Mouse (Mus musculus) neural tube, embryonic 12.5 days (tissue): ENCODE measurements around the gene 1700086D15Rik. TPM values are rescaled to one million over a fixed set of nuclear protein-coding genes. Genes with fewer than 3 reads are reported as not detected.

Experiments
- ATAC-seq: fragments of 200-750 bp; cut with Nextera tagmentation; 2 replicates; pipeline ENCODE4 v1.8.0; 2017; ENCODE audit warnings: low read depth, mild to moderate bottlenecking, moderate TSS enrichment, moderate library complexity; ENCODE audit not compliant: low FRiP score
- H3K27ac ChIP-seq: fragments of 300-500 bp; sonication (generic); 2 replicates; pipeline ENCODE4 v1.5.1; 2016
- H3K27me3 ChIP-seq: fragments of 300-500 bp; sonication (generic); replicated peaks from 2 replicates; pipeline ENCODE4 v1.6.1; 2016; ENCODE audit warnings: mild to moderate bottlenecking
- H3K36me3 ChIP-seq: fragments of 300-500 bp; sonication (generic); 2 replicates; pipeline ENCODE4 v1.6.1; 2016; ENCODE audit warnings: mild to moderate bottlenecking
- H3K4me1 ChIP-seq: fragments of 300-500 bp; sonication (generic); 2 replicates; pipeline ENCODE4 v1.6.1; 2016
- H3K4me2 ChIP-seq: fragments of 300-500 bp; sonication (generic); replicated peaks from 2 replicates; pipeline ENCODE4 v1.6.1; 2016; ENCODE audit warnings: mild to moderate bottlenecking
- H3K4me3 ChIP-seq: fragments of 300-500 bp; sonication (generic); 2 replicates; pipeline ENCODE4 v1.5.1; 2016
- H3K9ac ChIP-seq: fragments of 300-500 bp; sonication (generic); 2 replicates; pipeline ENCODE4 v1.6.1; 2016; ENCODE audit warnings: mild to moderate bottlenecking
- H3K9me3 ChIP-seq: fragments of 300-500 bp; sonication (generic); 2 replicates; pipeline ENCODE4 v1.6.1; 2016; ENCODE audit warnings: mild to moderate bottlenecking
- WGBS: fragments of 180-500 bp; shearing (Covaris S2); methylation state at CpG from one replicate; pipeline ENCODE4 v1.1.7; 2016; 5-methylcytosine and 5-hydroxymethylcytosine counted together
- polyA plus RNA-seq: library from polyadenylated mRNA; unstranded; fragments of >200 nt; fragmentation: Nextera tagmentation; extraction: Ambion mirVana; gene quantifications from 2 replicates; pipeline ENCODE4 v1.2.1, GENCODE M21; 2016

The 1700086D15Rik gene
- polyA plus RNA-seq, 1 experiment from 2014 or later = not detected

DNA sequence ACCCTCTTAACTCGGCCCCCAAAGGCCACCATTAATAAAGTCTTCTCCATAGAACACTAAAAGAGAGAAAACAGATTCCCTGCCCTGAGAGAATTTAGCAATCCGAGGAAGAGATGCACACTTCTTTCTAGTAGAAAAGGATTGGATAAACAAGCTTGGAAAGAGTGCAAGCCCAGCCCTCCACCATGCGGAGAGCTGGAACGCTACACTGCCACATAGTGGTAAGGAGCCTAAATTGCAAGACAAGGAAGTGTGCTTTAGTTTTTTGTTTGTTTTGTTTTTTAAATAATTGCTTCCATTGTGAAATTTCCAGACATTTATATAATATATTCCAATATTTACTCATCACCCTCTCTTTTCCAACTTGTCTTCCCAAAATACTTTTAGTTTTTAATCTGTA is 30.6 kb downstream of the 1700086D15Rik start:
- no peaks in the 10 kb centered on the region for H3K9me3 ChIP-seq
- H3K4me2 ChIP-seq = no peak overlapping the region
- H3K36me3 ChIP-seq = no peaks in the 10 kb centered on the region
- H3K4me1 ChIP-seq = peaks cover 9% of the 10 kb centered on the region; the same call in 1 of the 2 replicates
- WGBS = 84% methylated on average over 4 of the region's 4 CpGs
- H3K27ac ChIP-seq = no peak overlapping the region
- ATAC-seq = no peak
- H3K4me3 ChIP-seq = no peak overlapping the region
- no peak overlapping the region for H3K9ac ChIP-seq
- H3K27me3 ChIP-seq = no peaks in the 10 kb centered on the region

DNA sequence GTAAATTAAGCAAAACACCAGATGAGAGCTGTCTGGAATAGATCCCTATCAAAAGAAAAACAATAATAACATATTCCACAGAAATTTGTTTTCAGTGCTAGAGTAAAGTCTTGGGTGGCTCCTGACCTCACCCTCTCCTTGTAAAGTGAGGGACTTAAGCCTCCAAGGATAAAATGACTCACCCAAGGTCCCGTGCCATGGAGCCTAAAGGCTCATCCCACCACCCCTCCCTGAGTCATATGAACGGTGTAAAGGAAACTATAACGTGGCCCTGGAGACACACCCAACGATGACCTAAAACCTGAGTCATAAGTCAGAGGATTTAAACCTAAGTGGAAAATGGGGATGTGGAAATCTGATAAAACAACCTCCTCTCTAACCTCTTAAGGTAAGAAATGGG is 31.0 kb downstream of the 1700086D15Rik start:
- 92% methylated on average over 4 of the region's 4 CpGs for WGBS
- Histone ChIP-seq H3K9ac (no peak overlapping the region), H3K4me2 (no peak overlapping the region), H3K9me3 (no peaks in the 10 kb centered on the region), H3K36me3 (no peaks in the 10 kb centered on the region), H3K4me1 (peaks cover 9% of the 10 kb centered on the region; the same call in 1 of the 2 replicates), H3K4me3 (no peak overlapping the region), H3K27me3 (no peaks in the 10 kb centered on the region), H3K27ac (no peak overlapping the region)
- ATAC-seq = no peak

DNA sequence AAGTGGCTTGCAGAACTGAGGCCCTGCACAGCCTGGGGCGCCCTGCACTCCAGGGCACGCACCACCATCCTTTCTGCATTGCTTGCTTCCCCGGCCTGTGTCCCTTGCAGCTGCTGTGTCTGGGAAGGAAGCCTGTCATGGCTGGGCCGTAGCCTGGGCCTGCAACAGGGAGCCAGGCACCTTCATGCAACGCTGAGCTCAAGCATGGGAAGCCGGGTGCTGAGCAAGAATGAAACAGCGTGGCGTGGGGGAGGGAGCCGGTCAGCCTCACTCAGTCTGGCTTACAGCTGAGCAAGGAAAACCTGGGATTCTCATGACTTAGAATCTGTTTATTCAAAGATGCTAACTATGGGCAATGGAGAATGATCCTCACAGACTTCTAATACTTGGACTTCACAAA is 33.1 kb downstream of the 1700086D15Rik start:
- WGBS = 77% methylated on average over 9 of the region's 9 CpGs
- Histone ChIP-seq H3K9ac (no peak overlapping the region), H3K4me1 (peaks cover 9% of the 10 kb centered on the region; the same call in 1 of the 2 replicates), H3K27me3 (no peaks in the 10 kb centered on the region), H3K36me3 (no peaks in the 10 kb centered on the region), H3K4me3 (no peak overlapping the region), H3K9me3 (no peaks in the 10 kb centered on the region), H3K4me2 (no peak overlapping the region), H3K27ac (no peak overlapping the region)
- no peak for ATAC-seq

DNA sequence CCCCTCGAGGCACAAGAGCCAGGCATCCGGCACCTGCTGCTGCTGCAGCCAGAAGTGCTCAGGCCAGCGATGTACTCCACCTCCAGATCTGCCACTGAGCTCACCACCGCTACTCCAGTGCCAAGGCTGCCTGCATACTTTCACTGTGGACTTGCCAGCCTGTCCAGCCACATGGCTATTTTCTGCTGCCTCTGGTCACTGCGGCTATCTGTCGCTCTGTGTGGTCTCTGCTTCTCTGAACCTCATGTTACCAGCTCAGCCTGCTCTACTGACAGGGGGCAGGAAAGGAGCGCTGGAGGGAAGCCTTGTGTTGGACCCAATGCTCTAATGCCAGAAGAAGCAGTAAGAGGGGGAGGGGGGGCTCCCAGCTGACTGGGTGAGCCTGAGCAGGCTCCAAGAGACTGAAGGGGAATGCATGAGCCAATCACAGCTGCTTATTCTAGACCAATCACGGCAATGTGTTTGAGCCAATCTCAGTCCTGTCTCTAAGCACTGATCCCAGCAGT is 34.7 kb downstream of the 1700086D15Rik start:
- WGBS = 69% methylated on average over 8 of the region's 8 CpGs
- H3K36me3 ChIP-seq = no peaks in the 10 kb centered on the region
- no peaks in the 10 kb centered on the region for H3K9me3 ChIP-seq
- 0 out of 2 replicates have a peak overlapping the region, but pooled peaks have one; percentile 10 for H3K4me2 ChIP-seq
- H3K27me3 ChIP-seq = no peaks in the 10 kb centered on the region
- ATAC-seq = peak; percentile 92
- no peak overlapping the region for H3K9ac ChIP-seq
- no peak overlapping the region for H3K27ac ChIP-seq
- peaks cover 9% of the 10 kb centered on the region; the same call in 1 of the 2 replicates for H3K4me1 ChIP-seq
- H3K4me3 ChIP-seq = no peak overlapping the region

DNA sequence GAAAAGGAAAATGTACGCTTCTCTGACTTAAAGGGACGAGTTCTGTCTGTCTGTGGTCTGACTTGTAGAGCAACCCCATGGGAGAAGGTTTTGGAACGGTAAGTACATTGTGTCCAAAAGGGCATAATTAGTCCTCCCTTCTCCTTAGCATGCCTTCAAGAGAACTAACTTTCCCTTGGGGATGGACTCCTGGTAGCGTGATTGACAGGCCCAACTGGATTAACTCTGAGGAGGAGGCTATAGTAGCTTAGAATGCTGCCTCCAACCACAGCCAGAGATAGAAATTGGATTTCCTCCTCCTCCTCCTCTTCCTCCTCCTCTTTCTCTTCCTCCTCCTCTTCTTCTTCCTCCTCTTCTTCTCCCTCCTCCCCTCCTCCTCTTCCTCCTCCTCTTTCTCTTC is 39.4 kb downstream of the 1700086D15Rik start:
- no peak for ATAC-seq
- H3K9ac ChIP-seq = no peak overlapping the region
- 90% methylated on average over 4 of the region's 4 CpGs for WGBS

DNA sequence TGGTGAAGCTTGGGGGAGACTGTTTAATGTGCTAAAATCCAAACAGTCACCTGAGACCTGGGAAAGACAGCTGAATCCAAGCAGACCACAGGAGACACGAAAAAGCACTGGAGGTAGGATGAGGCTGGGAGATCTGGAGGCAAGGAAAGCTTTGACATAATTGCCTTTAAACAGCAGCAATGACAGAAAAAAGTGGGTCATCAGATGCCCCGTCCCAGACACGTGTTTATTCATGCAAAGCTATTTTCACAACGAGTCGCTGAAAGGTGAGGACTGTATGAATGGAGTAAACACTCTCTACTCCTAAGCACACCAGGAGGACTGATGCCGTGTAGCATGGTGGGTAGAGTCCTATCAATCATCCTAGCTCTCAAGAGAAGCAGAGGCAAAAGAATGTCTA is 43.9 kb downstream of the 1700086D15Rik start:
- H3K4me3 ChIP-seq = no peak overlapping the region
- H3K4me2 ChIP-seq = no peak overlapping the region
- WGBS = 91% methylated on average over 6 of the region's 6 CpGs
- H3K27me3 ChIP-seq = no peaks in the 10 kb centered on the region
- no peaks in the 10 kb centered on the region for H3K9me3 ChIP-seq
- H3K27ac ChIP-seq = no peak overlapping the region
- H3K36me3 ChIP-seq = no peaks in the 10 kb centered on the region
- no peaks in the 10 kb centered on the region for H3K4me1 ChIP-seq
- H3K9ac ChIP-seq = no peak overlapping the region
- ATAC-seq = no peak

More for the DNA sequence above, 39.4 kb downstream of the 1700086D15Rik start:
- Histone ChIP-seq H3K4me1 (peaks cover 5% of the 10 kb centered on the region; the same call in 1 of the 2 replicates), H3K27me3 (no peaks in the 10 kb centered on the region), H3K9me3 (no peaks in the 10 kb centered on the region), H3K4me2 (no peak overlapping the region), H3K4me3 (no peak overlapping the region), H3K27ac (no peak overlapping the region), H3K36me3 (no peaks in the 10 kb centered on the region)

DNA sequence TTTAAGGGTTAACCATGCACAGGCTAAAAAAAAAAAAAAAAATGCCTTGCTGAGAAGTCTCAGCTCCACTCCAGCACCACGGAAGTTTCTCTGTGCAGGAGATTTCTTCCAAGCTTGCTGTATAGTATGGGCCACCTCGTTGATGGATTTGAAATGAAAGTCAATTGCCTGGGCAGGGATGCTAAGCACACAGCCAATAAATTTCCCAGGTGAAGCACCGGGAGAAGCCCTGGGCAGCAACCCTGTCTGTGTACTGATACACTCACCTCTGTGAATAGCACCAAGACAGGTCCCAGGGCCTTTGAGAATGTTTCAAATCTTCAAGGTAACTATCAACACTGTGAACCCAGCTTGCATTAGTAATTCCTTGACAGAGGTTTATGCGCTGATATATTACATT is 47.6 kb downstream of the 1700086D15Rik start:
- Histone ChIP-seq H3K27ac (no peak overlapping the region), H3K36me3 (no peaks in the 10 kb centered on the region), H3K4me2 (no peak overlapping the region), H3K4me3 (no peak overlapping the region), H3K4me1 (peaks cover 13% of the 10 kb centered on the region; the same call in 1 of the 2 replicates), H3K9me3 (no peaks in the 10 kb centered on the region), H3K27me3 (no peaks in the 10 kb centered on the region), H3K9ac (no peak overlapping the region)
- 66% methylated on average over 4 of the region's 4 CpGs for WGBS
- ATAC-seq = no peak

DNA sequence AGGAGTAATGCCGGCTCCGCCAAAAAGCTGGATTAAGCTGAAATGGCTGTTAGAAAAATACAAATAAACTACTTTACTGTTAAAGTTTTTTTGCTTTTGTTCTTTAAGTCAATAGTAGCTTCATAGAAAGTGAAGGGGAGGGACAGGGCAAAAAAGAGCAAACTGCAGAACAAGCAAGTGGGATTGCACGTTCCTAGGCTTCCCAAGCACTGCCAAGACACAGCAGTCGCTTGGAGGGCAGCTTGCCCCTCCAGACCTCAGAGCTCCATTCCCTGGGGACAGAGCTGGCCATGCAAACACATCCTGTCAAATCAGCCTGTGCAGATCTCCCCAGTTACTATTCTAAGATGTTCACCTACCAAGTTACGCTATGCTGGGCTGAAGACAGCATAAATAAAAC is 48.0 kb downstream of the 1700086D15Rik start:
- H3K27ac ChIP-seq = no peak overlapping the region
- no peak for ATAC-seq
- no peak overlapping the region for H3K4me2 ChIP-seq
- 61% methylated on average over 5 of the region's 5 CpGs for WGBS
- H3K27me3 ChIP-seq = no peaks in the 10 kb centered on the region
- H3K4me3 ChIP-seq = no peak overlapping the region
- no peak overlapping the region for H3K9ac ChIP-seq
- no peaks in the 10 kb centered on the region for H3K36me3 ChIP-seq
- H3K4me1 ChIP-seq = peaks cover 13% of the 10 kb centered on the region; the same call in 1 of the 2 replicates
- no peaks in the 10 kb centered on the region for H3K9me3 ChIP-seq

DNA sequence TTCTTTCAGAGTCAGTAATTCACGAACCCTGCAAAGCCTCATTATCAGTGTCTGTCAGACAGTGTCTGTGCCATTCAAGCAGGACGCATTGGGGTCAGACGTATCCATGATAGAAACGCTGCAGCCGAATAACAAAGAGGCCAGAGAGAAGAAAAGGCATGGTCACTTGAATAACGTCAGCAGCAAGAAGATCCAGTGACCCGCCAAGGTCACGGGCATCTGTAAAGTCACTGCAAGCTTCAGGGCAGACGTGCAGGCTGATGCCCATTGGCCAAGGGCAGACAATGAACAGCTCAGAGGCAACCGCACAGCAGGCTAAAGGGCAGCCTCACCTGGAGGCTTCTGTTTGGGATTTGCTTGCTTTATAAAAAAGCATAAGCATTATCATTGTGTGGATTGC is 49.6 kb downstream of the 1700086D15Rik start:
- no peak for ATAC-seq
- no peak overlapping the region for H3K4me2 ChIP-seq
- no peak overlapping the region for H3K27ac ChIP-seq
- no peaks in the 10 kb centered on the region for H3K36me3 ChIP-seq
- no peaks in the 10 kb centered on the region for H3K9me3 ChIP-seq
- no peak overlapping the region for H3K9ac ChIP-seq
- WGBS = 40% methylated on average over 10 of the region's 10 CpGs
- no peak overlapping the region for H3K4me3 ChIP-seq
- H3K27me3 ChIP-seq = no peaks in the 10 kb centered on the region
- H3K4me1 ChIP-seq = peaks cover 13% of the 10 kb centered on the region; the same call in 1 of the 2 replicates

DNA sequence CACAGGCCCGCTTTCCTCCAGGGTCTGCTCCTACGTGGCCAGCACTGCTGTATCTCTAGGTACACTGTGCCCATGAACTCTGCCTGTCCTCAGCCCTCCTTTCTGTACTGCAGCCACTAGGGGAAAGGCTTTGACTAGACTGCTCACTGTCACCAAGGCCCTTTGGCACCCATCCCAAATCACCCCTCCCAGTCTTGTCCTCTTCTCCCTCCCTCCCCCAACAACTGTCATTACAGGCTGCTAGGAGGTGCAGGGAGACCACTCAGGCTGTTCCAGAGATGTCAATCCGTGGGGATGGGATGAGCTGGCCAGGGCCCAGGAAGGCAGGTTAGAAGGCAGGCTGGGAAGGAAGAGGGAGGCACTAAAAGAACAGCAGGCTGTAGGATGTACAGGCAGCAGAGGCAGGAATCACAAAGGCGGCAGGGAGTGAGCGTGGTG is 51.9 kb downstream of the 1700086D15Rik start:
- H3K9me3 ChIP-seq = no peaks in the 10 kb centered on the region
- no peaks in the 10 kb centered on the region for H3K36me3 ChIP-seq
- H3K27ac ChIP-seq = no peak overlapping the region
- no peak overlapping the region for H3K4me3 ChIP-seq
- H3K4me1 ChIP-seq = peaks cover 13% of the 10 kb centered on the region; the same call in 1 of the 2 replicates
- ATAC-seq = peak; percentile 53; the same call in 1 of the 2 replicates
- 72% methylated on average over 5 of the region's 5 CpGs for WGBS
- H3K9ac ChIP-seq = no peak overlapping the region
- no peak overlapping the region for H3K4me2 ChIP-seq
- H3K27me3 ChIP-seq = no peaks in the 10 kb centered on the region

DNA sequence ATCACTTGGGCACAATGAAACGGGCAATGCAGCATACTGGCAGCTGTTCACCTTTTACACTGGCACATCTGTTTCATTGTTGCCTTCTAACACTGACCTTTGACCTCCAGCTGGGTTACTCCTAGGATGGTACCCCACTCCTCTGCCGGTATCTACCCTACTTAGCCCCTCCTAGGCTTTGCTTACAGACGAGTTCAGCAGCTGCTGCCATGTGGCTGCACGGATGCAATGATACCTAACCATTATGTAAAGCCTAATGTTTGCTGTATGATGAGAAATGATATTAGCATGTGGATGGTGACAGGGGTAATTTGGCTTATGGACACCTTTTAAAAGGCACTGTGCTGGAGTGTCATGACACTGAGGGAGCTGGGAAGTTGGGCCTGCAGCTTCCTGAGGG is 52.5 kb downstream of the 1700086D15Rik start:
- Histone ChIP-seq H3K27me3 (no peaks in the 10 kb centered on the region), H3K36me3 (no peaks in the 10 kb centered on the region), H3K4me1 (peaks cover 13% of the 10 kb centered on the region; the same call in 1 of the 2 replicates), H3K9me3 (no peaks in the 10 kb centered on the region), H3K4me3 (no peak overlapping the region), H3K4me2 (no peak overlapping the region), H3K9ac (no peak overlapping the region), H3K27ac (no peak overlapping the region)
- WGBS = 74% methylated on average over 4 of the region's 4 CpGs
- no peak for ATAC-seq

DNA sequence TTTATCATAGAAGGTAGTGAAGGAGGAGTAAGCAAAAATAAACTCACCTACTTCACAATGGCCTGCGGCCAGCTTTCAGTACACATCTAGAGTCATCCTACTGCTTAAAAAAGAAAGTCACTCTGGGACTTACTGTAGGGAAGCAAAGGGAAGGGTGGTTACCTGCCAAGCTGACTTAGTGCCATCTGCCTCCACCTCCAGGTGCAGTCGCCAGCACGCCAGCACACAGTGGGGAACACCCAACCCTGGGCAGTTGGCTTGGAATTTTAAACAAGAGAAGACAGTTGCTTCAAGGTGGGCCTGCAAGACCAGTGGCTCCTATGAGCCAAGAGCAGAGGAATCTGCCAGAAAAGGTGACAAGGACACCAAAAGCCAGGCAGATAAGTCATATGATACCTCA is 55.6 kb downstream of the 1700086D15Rik start:
- H3K4me1 ChIP-seq = 0 out of 2 replicates have a peak, but pooled peaks cover 6% of the 10 kb centered on the region
- ATAC-seq = no peak
- H3K4me3 ChIP-seq = no peak overlapping the region
- H3K36me3 ChIP-seq = no peaks in the 10 kb centered on the region
- H3K27ac ChIP-seq = no peak overlapping the region
- no peak overlapping the region for H3K9ac ChIP-seq
- no peak overlapping the region for H3K4me2 ChIP-seq
- H3K27me3 ChIP-seq = no peaks in the 10 kb centered on the region
- H3K9me3 ChIP-seq = no peaks in the 10 kb centered on the region
- WGBS = 94% methylated on average over 3 of the region's 3 CpGs
